Mouse (Mus musculus): ENCODE measurements around the gene Ptgfrn.

DNA sequence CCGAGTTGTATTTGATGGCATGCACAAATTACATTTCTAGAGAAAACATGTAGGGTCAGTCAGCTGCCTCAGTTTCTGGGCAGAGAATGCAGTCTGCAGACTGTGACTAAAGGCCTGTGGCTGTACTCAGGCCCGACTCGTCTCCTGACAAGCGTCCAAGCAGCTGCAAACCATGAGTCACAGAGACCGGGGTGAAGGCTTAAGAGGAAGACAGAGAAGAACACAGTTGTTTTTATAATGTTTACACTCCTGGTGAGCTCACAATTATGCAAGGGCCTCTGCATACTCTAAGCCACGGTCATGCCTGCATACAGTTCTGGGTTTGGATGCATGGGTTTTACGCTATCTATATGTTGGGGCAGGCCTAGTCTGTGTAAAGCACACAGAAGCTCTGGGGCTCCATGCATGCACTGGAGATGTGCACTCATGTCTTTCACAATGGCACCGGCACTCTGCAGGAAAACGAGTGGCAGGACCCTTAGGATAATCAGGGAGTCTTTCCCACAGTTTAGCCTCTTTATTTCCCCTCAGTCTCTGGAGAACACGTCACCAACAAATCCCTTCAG lies 39.8 kb downstream of the Ptgfrn start:
- no peak for TF ChIP-seq MYC (IDR thresholded peaks at IDR 0.05; ENCODE audit: low read depth, low read length)
- TF ChIP-seq KAT2A (IDR thresholded peaks at IDR 0.05; ENCODE audit: insufficient replicate concordance, low read length), result no peak
- TF ChIP-seq POLR2AphosphoS2 (IDR thresholded peaks at IDR 0.05; ENCODE audit: low read depth, low read length), result no peak
- no peak for TF ChIP-seq MAFK (IDR thresholded peaks at IDR 0.05; ENCODE audit: insufficient replicate concordance, low read length)
- no peak for TF ChIP-seq SMC3 (IDR thresholded peaks at IDR 0.05; ENCODE audit: low read depth, low read length)
- TF ChIP-seq CTCF (conservative IDR thresholded peaks at IDR 0.05 in 1 of 2, IDR thresholded peaks at IDR 0.05 in 1 of 2; ENCODE audit: low read depth in 2 of 2, low read length in 2 of 2), result no peak
- TF ChIP-seq CHD2 (IDR thresholded peaks at IDR 0.05; ENCODE audit: low read length), result no peak
- no peak for TF ChIP-seq EP300 (IDR thresholded peaks at IDR 0.05; ENCODE audit: low read length)
